Mouse (Mus musculus): ENCODE results near the gene Hdac7. TPM values are rescaled to one million over a fixed set of nuclear protein-coding genes. Genes with fewer than 3 reads are reported as not detected.

Hdac7 gene
- polyA plus RNA-seq, 1 experiment from 2014 or later: 25.4 TPM

DNA sequence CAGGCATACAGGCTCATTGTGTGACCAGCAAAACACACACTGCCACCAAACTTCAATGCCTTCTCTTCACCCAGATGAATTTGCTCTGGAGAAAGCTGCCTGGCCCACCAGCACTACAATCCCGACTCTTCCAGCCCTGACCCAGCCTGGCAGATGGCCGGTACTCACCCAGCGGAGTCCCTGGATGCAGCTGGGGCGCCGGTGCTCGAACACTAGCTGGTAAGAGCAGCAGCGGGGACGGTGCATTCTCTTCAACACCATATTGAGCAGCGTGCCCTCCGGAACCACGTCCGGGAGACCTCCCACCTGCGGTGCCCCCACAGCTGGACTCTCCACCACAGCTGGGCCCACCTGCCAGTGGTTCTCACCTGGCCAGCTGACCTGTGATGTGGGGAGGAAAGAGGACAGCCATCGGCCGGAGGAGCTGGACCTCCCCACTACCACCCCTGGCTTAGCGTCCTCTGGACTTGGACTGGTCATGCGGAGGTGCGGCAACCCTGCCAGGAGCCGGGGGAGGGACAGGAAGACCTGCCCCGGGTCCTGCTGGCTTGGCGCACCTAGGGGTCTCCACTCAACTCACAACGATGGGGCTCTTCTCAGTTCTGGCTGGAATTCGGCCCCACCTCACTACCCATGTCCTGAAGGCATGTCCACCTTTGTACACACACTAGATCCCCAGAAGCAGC, 77.6 kb downstream of the Hdac7 start:
- ATAC-seq (ENCODE audit: insufficient number of reproducible peaks, low FRiP score, low TSS enrichment, low read depth) (no peak), DNase-seq (ENCODE audit: low spot score) (no peak)
- 5% methylated on average over 23 of the region's 23 CpGs for WGBS
- no peaks in the 10 kb centered on the region for H3K36me3 ChIP-seq (ENCODE audit: control insufficient read depth, insufficient read depth, low read length)
- H3K4me3 ChIP-seq (ENCODE audit: low read depth, low read length): peak overlapping the region; percentile 37
- H3K9ac ChIP-seq (ENCODE audit: low read length): no peak overlapping the region
- peaks cover 31% of the 10 kb centered on the region for H3K4me1 ChIP-seq (ENCODE audit: control insufficient read depth, insufficient read depth, low read length)
- peak overlapping the region; percentile 59 for H3K4me2 ChIP-seq (ENCODE audit: low read depth, severe bottlenecking)
- no peaks in the 10 kb centered on the region; the same call in 1 of the 2 replicates for H3K9me3 ChIP-seq (ENCODE audit: control insufficient read depth, low read length)
- peaks cover 6% of the 10 kb centered on the region for H3K27me3 ChIP-seq (ENCODE audit: control insufficient read depth, insufficient read depth, low read length)
- H3K27ac ChIP-seq (replicated peaks; ENCODE audit: low read depth, low read length): no peak overlapping the region

DNA sequence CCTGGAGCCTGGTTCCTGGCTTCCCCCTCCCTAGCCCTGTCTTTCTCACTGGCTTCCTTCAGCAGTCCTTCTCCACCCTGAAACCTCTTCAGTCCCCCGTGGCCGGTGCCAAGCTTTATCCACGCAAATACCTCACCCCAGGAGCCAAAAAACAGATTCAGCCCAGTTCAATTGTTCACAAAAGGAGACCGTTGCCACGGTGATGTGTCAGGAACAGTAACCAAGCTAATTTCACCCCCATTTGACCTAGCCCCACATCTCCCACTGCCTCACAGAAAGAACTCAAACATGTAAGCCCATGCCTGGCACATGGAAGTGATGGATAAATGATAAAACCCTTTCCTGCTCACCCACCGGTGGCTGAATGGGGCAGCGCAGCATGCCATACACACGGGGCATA, 78.1 kb downstream of the Hdac7 start:
- H3K4me2 ChIP-seq (ENCODE audit: low read depth, severe bottlenecking): peak overlapping the region; percentile 59
- peaks cover 6% of the 10 kb centered on the region for H3K27me3 ChIP-seq (ENCODE audit: control insufficient read depth, insufficient read depth, low read length)
- H3K36me3 ChIP-seq (ENCODE audit: control insufficient read depth, insufficient read depth, low read length): no peaks in the 10 kb centered on the region
- H3K27ac ChIP-seq (replicated peaks; ENCODE audit: low read depth, low read length): no peak overlapping the region
- no peaks in the 10 kb centered on the region; the same call in 1 of the 2 replicates for H3K9me3 ChIP-seq (ENCODE audit: control insufficient read depth, low read length)
- DNase-seq (ENCODE audit: low spot score) (no peak), ATAC-seq (ENCODE audit: insufficient number of reproducible peaks, low FRiP score, low TSS enrichment, low read depth) (no peak)
- peaks cover 31% of the 10 kb centered on the region for H3K4me1 ChIP-seq (ENCODE audit: control insufficient read depth, insufficient read depth, low read length)
- peak overlapping the region; percentile 37; the same call in 1 of the 2 replicates for H3K4me3 ChIP-seq (ENCODE audit: low read depth, low read length)
- 32% methylated on average over 8 of the region's 8 CpGs for WGBS
- no peak overlapping the region for H3K9ac ChIP-seq (ENCODE audit: low read length)

DNA sequence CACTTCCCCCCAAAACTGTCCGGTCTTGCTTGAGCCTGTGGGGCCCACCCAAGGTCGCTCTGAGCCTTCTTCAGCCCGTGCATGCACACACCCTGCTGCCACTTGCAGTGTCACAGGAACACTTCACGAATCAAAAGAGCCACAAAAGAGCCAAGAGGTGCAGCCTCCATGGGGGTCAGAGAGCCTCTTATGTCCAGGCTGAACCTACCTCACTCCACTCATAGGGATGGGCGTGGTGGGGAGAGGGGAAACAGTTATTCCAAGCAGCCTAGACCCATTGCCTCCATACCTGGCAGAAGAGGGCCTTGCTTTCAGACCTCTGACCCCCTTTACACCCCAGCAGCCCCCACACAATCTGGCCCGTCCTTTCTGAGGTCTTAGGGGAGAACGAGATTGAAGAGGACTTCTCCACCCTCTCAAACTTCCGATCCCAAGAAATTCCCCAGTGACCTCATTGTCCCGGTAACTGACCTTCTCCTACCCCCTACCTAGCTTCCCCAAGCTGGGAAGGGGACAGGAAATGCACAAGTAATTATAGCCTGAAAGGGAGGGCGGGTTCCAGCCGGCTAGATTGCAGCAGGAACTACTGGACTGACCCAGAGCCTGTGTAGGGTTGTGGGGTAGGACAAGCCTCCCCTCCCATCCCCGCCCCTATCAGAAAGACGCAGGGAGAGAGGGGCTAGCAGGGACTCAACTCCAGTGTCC, 79.1 kb downstream of the Hdac7 start:
- H3K4me1 ChIP-seq (ENCODE audit: control insufficient read depth, insufficient read depth, low read length): peaks cover 31% of the 10 kb centered on the region
- no peaks in the 10 kb centered on the region for H3K36me3 ChIP-seq (ENCODE audit: control insufficient read depth, insufficient read depth, low read length)
- no peak overlapping the region for H3K9ac ChIP-seq (ENCODE audit: low read length)
- no peak overlapping the region for H3K4me3 ChIP-seq (ENCODE audit: low read depth, low read length)
- H3K27ac ChIP-seq (replicated peaks; ENCODE audit: low read depth, low read length): no peak overlapping the region
- no peak for ATAC-seq (ENCODE audit: insufficient number of reproducible peaks, low FRiP score, low TSS enrichment, low read depth)
- H3K4me2 ChIP-seq (ENCODE audit: low read depth, severe bottlenecking): no peak overlapping the region
- peaks cover 6% of the 10 kb centered on the region for H3K27me3 ChIP-seq (ENCODE audit: control insufficient read depth, insufficient read depth, low read length)
- H3K9me3 ChIP-seq (ENCODE audit: control insufficient read depth, low read length): no peaks in the 10 kb centered on the region
- no peak for DNase-seq (ENCODE audit: low spot score)
- WGBS: 28% methylated on average over 13 of the region's 13 CpGs

DNA sequence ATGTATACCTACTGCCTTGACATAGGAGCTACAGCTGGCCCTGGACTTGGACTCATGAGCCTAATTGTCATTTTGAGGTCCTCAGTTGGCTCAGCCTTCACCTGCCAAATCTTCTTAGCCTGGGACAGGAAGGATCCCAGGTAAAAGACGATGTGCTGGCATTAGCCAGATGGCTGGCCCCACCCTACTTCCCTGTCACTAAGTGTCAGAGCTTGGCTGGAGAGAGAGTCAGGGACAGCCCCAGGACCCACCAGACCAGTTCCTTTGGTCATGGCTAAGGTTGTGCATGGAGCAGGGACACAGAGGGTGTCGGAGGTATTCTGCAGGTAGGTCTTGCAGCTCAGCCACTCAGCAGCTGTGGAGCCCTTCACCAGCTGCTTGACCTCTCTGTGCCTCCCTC, 79.8 kb downstream of the Hdac7 start:
- H3K4me1 ChIP-seq (ENCODE audit: control insufficient read depth, insufficient read depth, low read length): peaks cover 31% of the 10 kb centered on the region
- no peak overlapping the region for H3K4me3 ChIP-seq (ENCODE audit: low read depth, low read length)
- H3K27ac ChIP-seq (replicated peaks; ENCODE audit: low read depth, low read length): no peak overlapping the region
- ATAC-seq (ENCODE audit: insufficient number of reproducible peaks, low FRiP score, low TSS enrichment, low read depth) (no peak), DNase-seq (ENCODE audit: low spot score) (no peak)
- H3K27me3 ChIP-seq (ENCODE audit: control insufficient read depth, insufficient read depth, low read length): peaks cover 6% of the 10 kb centered on the region
- H3K9me3 ChIP-seq (ENCODE audit: control insufficient read depth, low read length): no peaks in the 10 kb centered on the region
- no peak overlapping the region for H3K9ac ChIP-seq (ENCODE audit: low read length)
- no peaks in the 10 kb centered on the region for H3K36me3 ChIP-seq (ENCODE audit: control insufficient read depth, insufficient read depth, low read length)
- 62% methylated on average over 2 of the region's 2 CpGs for WGBS
- no peak overlapping the region for H3K4me2 ChIP-seq (ENCODE audit: low read depth, severe bottlenecking)

DNA sequence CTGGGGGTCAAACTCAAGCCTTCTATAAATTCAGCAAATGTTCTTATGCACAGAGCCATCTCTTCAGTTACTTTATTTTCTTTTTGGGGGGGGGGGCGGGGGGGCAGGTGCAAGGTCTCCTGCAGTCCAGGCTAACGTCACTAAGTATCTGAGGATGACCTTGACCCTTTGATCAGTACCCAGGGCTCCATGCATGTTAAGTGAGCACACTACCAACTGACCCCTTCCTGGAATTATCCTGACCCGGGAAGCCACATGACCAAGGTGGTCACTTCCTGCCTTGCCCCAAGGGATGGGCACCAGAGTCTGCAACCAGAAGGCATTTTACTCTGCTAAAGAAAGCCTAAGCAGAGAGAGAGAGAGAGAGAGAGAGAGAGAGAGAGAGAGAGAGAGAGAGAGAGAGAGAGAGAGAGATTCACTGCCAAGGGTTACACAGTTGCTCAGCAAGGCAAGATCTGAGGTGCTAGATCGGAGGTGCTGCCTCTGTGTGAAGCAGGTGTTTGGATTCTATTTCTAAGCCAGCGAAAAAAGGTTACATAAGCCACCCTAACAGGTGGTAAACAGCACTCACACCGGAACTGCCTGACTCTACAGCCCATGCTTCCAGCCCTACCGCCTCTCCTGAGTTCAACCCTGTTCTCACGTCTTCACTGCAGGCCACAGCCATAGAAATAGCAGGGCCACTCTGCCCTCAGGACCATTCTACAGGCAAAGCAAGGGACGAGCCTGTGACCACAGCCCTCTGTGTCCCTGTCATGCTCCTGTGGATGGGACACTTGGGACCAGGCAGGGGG, 80.8 kb downstream of the Hdac7 start:
- Histone ChIP-seq H3K9me3 (ENCODE audit: control insufficient read depth, low read length) (no peaks in the 10 kb centered on the region), H3K9ac (ENCODE audit: low read length) (no peak overlapping the region), H3K4me3 (ENCODE audit: low read depth, low read length) (no peak overlapping the region), H3K27me3 (ENCODE audit: control insufficient read depth, insufficient read depth, low read length) (peaks cover 6% of the 10 kb centered on the region), H3K4me1 (ENCODE audit: control insufficient read depth, insufficient read depth, low read length) (peaks cover 31% of the 10 kb centered on the region), H3K36me3 (ENCODE audit: control insufficient read depth, insufficient read depth, low read length) (no peaks in the 10 kb centered on the region), H3K4me2 (ENCODE audit: low read depth, severe bottlenecking) (no peak overlapping the region), H3K27ac (replicated peaks; ENCODE audit: low read depth, low read length) (no peak overlapping the region)
- WGBS: 60% methylated on average over 9 of the region's 9 CpGs
- DNase-seq (ENCODE audit: low spot score) (no peak), ATAC-seq (ENCODE audit: insufficient number of reproducible peaks, low FRiP score, low TSS enrichment, low read depth) (no peak)

DNA sequence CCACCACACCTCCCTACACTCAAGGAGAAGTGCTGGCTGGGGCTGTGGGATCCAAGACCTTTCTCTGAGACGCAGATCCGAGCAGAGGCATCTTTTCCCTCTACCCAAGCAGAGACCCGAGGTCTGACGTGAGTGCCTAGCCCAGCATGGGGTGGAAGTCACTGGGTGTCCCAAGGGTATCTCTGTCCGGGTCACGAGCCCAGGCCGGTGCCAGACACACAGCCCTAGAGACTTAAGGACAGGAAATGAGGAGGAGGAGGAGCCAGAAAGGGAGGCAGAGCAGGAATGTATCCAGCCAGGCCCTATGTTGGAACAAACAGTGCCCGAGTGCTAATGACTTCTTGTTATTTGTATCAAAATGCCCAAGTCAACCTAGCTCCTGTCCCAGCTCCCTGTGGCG, 81.6 kb downstream of the Hdac7 start:
- no peaks in the 10 kb centered on the region for H3K9me3 ChIP-seq (ENCODE audit: control insufficient read depth, low read length)
- H3K9ac ChIP-seq (ENCODE audit: low read length): no peak overlapping the region
- no peak overlapping the region for H3K27ac ChIP-seq (replicated peaks; ENCODE audit: low read depth, low read length)
- no peak for DNase-seq (ENCODE audit: low spot score)
- no peak for ATAC-seq (ENCODE audit: insufficient number of reproducible peaks, low FRiP score, low TSS enrichment, low read depth)
- peaks cover 28% of the 10 kb centered on the region for H3K4me1 ChIP-seq (ENCODE audit: control insufficient read depth, insufficient read depth, low read length)
- no peak overlapping the region for H3K4me2 ChIP-seq (ENCODE audit: low read depth, severe bottlenecking)
- 55% methylated on average over 9 of the region's 9 CpGs for WGBS
- H3K36me3 ChIP-seq (ENCODE audit: control insufficient read depth, insufficient read depth, low read length): no peaks in the 10 kb centered on the region
- no peak overlapping the region for H3K4me3 ChIP-seq (ENCODE audit: low read depth, low read length)
- H3K27me3 ChIP-seq (ENCODE audit: control insufficient read depth, insufficient read depth, low read length): peaks cover 6% of the 10 kb centered on the region

DNA sequence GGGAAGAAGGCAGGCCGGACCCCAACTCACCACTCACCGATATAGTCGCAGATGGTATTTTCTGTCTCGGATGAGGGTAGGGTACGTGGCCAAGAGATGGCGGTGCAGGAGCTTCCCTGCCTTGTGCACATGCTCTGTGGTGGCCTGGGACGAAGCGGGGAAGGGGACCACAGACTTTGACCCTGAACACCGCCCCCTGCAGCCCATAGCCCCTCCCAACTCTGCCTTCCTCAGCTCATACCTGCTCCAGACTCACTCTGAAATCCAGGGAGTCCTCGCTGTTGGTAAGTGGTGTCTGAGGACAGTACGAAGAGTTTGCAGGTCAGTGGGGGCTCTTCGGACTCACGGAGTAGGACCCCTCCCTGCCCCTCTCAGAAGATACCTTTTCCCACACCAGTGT, 82.9 kb downstream of the Hdac7 start:
- Histone ChIP-seq H3K9me3 (ENCODE audit: control insufficient read depth, low read length) (no peaks in the 10 kb centered on the region), H3K36me3 (ENCODE audit: control insufficient read depth, insufficient read depth, low read length) (no peaks in the 10 kb centered on the region), H3K27ac (replicated peaks; ENCODE audit: low read depth, low read length) (no peak overlapping the region), H3K4me1 (ENCODE audit: control insufficient read depth, insufficient read depth, low read length) (peaks cover 18% of the 10 kb centered on the region), H3K4me2 (ENCODE audit: low read depth, severe bottlenecking) (no peak overlapping the region), H3K27me3 (ENCODE audit: control insufficient read depth, insufficient read depth, low read length) (no peaks in the 10 kb centered on the region), H3K4me3 (ENCODE audit: low read depth, low read length) (no peak overlapping the region), H3K9ac (ENCODE audit: low read length) (no peak overlapping the region)
- DNase-seq (ENCODE audit: low spot score) (no peak), ATAC-seq (ENCODE audit: insufficient number of reproducible peaks, low FRiP score, low TSS enrichment, low read depth) (no peak)
- 33% methylated on average over 13 of the region's 13 CpGs for WGBS

DNA sequence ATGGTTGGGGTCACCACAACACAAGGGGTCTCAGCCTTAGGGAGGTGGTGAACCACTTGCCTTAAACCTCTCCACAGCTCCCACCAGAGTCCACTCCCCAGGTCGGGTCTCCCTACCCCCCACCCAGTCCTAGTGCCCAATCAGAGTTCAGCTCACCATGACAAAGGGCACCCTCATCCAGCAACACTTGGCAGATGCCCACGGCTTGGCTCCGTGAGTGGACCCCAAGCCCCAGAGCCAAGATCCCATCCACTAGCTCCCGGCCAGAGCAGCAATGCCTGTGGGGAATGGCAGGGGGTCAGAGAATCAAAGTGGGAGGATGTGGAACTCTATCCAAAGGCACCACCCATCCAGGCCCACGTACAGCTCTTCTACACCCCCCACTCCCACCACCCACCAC, 83.3 kb downstream of the Hdac7 start:
- 88% methylated on average over 5 of the region's 5 CpGs for WGBS
- Histone ChIP-seq H3K4me3 (ENCODE audit: low read depth, low read length) (no peak overlapping the region), H3K9ac (ENCODE audit: low read length) (no peak overlapping the region), H3K4me1 (ENCODE audit: control insufficient read depth, insufficient read depth, low read length) (peaks cover 15% of the 10 kb centered on the region), H3K27ac (replicated peaks; ENCODE audit: low read depth, low read length) (no peak overlapping the region), H3K9me3 (ENCODE audit: control insufficient read depth, low read length) (no peaks in the 10 kb centered on the region), H3K27me3 (ENCODE audit: control insufficient read depth, insufficient read depth, low read length) (no peaks in the 10 kb centered on the region), H3K4me2 (ENCODE audit: low read depth, severe bottlenecking) (no peak overlapping the region), H3K36me3 (ENCODE audit: control insufficient read depth, insufficient read depth, low read length) (no peaks in the 10 kb centered on the region)
- ATAC-seq (ENCODE audit: insufficient number of reproducible peaks, low FRiP score, low TSS enrichment, low read depth) (no peak), DNase-seq (ENCODE audit: low spot score) (no peak)

Measured in limb, embryonic 11.5 days (tissue).